Mouse (Mus musculus): ENCODE data around the gene Zfp563.

Zfp563 gene

GRCm38 (mm10) chr17:33089220-33089949, at the start of gene Zfp563:
TSS of gene Zfp563 (plus strand) at chr17:33089310.
- DNase-seq (ENCODE audit: low spot score in 2 of 2), result peak; percentile 95 to 96

DNA sequence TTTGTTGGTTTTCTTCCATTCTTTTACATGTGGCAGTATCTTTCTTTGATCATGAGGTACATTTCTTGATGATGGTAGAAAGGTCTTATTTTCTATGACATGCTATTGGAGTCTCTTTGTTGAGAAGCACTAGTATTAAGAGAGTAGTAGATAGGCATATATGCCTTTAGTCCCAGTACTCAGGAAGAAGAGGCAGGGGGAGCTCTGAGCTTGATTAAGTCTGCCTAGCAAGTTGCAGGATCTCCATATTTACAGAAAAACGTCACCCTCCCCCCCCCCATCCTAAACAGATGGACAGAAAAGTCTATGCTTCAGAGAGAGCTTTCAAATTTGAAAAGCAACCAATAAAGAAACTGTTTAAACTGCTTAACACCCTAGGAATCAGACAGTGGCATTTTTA, 30.3 kb upstream of the Zfp563 start:
- DNase-seq (ENCODE audit: low spot score in 2 of 2), result no peak

GRCm38 (mm10) chr17:33063001-33063400, 26.1 kb upstream of the Zfp563 start:
- DNase-seq (ENCODE audit: low spot score in 2 of 2), result no peak

DNA sequence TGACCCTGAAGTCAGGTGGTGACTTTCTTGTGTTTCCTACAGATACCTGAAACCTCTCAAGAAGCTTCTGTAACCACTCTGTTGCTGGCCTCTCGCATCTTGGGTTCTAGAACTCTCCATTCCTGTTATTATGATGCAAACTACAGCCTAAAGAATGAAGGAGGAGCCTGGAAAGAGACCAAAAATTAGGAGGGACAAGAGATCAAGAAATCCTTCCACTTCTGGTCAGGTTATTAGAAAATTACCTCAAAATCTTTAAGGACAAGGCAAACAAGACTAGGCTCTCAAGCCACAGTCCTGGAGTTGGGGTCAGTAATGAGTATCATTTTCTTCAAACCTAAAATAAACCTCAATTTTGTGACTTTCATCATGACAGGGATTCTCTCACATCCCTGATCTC, 21.2 kb upstream of the Zfp563 start, which contains the start of gene 4921501E09Rik:
Gene 4921501E09Rik (minus strand): TSS at position 101 of the 400 bp plus-strand sequence.
- no peak for DNase-seq (ENCODE audit: low spot score in 2 of 2)

- no peak for DNase-seq (ENCODE audit: low spot score in 2 of 2)
These were observed 2.5 kb downstream of the Zfp563 start for GRCm38 (mm10) chr17:33091630-33092029.

- DNase-seq (ENCODE audit: low spot score in 2 of 2), result peak; percentile 79 to 89
These were observed 3.5 kb downstream of the Zfp563 start for GRCm38 (mm10) chr17:33092391-33093193.

- DNase-seq (ENCODE audit: low spot score in 2 of 2), result no peak
These were observed 8.3 kb downstream of the Zfp563 start for GRCm38 (mm10) chr17:33097396-33097795.

GRCm38 (mm10) chr17:33124546-33124945, 35.4 kb downstream of the Zfp563 start:
- no peak for DNase-seq (ENCODE audit: low spot score in 2 of 2)

GRCm38 (mm10) chr17:33126257-33126656, 37.1 kb downstream of the Zfp563 start:
- peak in 1 of 2 experiments; percentile 3 for DNase-seq (ENCODE audit: low spot score in 2 of 2)

DNA sequence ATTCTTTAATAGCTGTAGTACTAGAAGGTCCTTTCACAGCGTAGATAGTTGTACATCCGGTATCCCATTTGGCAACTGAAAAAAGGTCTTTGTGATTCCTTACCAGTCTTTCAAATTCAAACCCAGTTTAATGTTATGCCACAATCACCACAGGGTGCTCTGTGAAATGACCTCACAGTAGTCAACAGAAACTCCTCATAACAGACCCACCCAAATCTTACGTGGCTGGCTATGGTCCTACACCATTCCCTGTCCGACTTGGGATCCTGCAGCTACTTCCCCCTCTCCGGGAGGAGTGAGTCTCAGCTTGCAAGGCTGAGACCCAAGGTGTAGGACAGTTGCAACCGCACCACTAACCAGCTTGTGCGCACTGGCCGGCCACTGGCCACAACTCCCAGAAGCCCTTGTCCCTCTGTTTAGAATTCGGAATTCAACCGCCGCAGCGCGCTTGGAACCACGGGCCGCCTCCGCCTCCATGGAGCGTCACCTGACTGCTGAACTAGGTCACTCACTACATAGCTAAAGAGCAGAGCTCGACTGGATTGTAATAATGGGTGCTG, 50.2 kb downstream of the Zfp563 start, which contains the start of gene Morc2b:
Gene Morc2b (minus strand): TSS at position 423 of the 560 bp plus-strand sequence.
- DNase-seq (ENCODE audit: low spot score in 2 of 2), result no peak
